Mouse (Mus musculus) embryonic facial prominence, embryonic 13.5 days (tissue): Measurements from ENCODE around the gene Msi2. TPM values are rescaled to one million over a fixed set of nuclear protein-coding genes. Genes with fewer than 3 reads are reported as not detected.

Source experiments
- ATAC-seq: fragments of 200-750 bp; cut with Nextera tagmentation; 2 replicates; pipeline ENCODE4 v1.8.0; 2017; ENCODE audit warnings: low read depth; ENCODE audit not compliant: insufficient number of reproducible peaks, insufficient read depth, low FRiP score, low TSS enrichment
- H3K27ac ChIP-seq: fragments of 300-500 bp; sonication (generic); 2 replicates; pipeline ENCODE4 v1.5.1; 2015; ENCODE audit warnings: moderate library complexity, mild to moderate bottlenecking, inconsistent platforms
- H3K27me3 ChIP-seq: fragments of 300-500 bp; sonication (generic); 2 replicates; pipeline ENCODE4 v1.6.1; 2015; ENCODE audit warnings: mild to moderate bottlenecking, inconsistent platforms
- H3K36me3 ChIP-seq: fragments of 300-500 bp; sonication (generic); 2 replicates; pipeline ENCODE4 v1.6.1; 2015; ENCODE audit warnings: mild to moderate bottlenecking, inconsistent platforms
- H3K4me1 ChIP-seq: fragments of 300-500 bp; sonication (generic); 2 replicates; pipeline ENCODE4 v1.6.1; 2015; ENCODE audit warnings: inconsistent platforms
- H3K4me2 ChIP-seq: fragments of 300-500 bp; sonication (generic); 2 replicates; pipeline ENCODE4 v1.6.1; 2015; ENCODE audit warnings: moderate library complexity, mild to moderate bottlenecking, inconsistent platforms
- H3K4me3 ChIP-seq: fragments of 300-500 bp; sonication (generic); 2 replicates; pipeline ENCODE4 v1.5.1; 2015; ENCODE audit warnings: mild to moderate bottlenecking, inconsistent platforms
- H3K9ac ChIP-seq: fragments of 300-500 bp; sonication (generic); 2 replicates; pipeline ENCODE4 v1.6.1; 2015; ENCODE audit warnings: mild to moderate bottlenecking, inconsistent platforms
- H3K9me3 ChIP-seq: fragments of 300-500 bp; sonication (generic); 2 replicates; pipeline ENCODE4 v1.6.1; 2016; ENCODE audit warnings: inconsistent platforms
- WGBS: fragments of 180-500 bp; shearing (Covaris S2); methylation state at CpG from one replicate; pipeline ENCODE4 v1.1.7; 2015; ENCODE audit warnings: mixed read lengths; 5-methylcytosine and 5-hydroxymethylcytosine counted together
- polyA plus RNA-seq: library from polyadenylated mRNA; unstranded; fragments of >200 nt; fragmentation: Nextera tagmentation; extraction: Ambion mirVana; gene quantifications from 2 replicates; pipeline ENCODE4 v1.2.1, GENCODE M21; 2015

The Msi2 gene
- polyA plus RNA-seq, 1 experiment from 2014 or later = 18.7 TPM

- ATAC-seq = no peak
- Histone ChIP-seq H3K36me3 (no peaks in the 10 kb centered on the region), H3K9ac (no peak overlapping the region), H3K27ac (no peak overlapping the region), H3K27me3 (no peaks in the 10 kb centered on the region), H3K4me2 (no peak overlapping the region), H3K4me1 (peaks cover 39% of the 10 kb centered on the region), H3K9me3 (no peaks in the 10 kb centered on the region), H3K4me3 (no peak overlapping the region)
- WGBS = 70% methylated on average over 4 of the region's 4 CpGs
Observed at GRCm38 (mm10) chr11:88629165-88629564, 89.1 kb downstream of the Msi2 start.

DNA sequence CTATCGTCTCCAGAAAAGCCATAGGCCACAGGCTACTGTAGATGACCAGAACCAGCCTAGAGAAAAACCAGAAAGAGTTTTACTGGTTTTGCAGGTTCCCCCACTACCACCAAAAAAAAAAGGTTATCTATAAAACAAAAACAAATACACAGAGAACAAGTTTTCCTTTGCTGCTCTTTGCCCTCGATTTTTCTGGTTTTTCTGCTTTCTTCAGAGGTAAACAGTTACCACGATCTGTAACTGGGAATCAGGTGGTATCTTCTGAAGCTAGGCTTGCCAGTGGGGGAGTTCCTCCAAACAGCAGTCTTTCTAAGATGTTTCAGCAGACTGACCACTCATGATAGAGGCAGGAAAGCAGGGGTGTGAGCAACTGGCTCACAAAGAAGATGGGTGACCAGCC, 89.6 kb downstream of the Msi2 start:
- Histone ChIP-seq H3K9ac (no peak overlapping the region), H3K36me3 (no peaks in the 10 kb centered on the region), H3K4me2 (no peak overlapping the region), H3K27ac (no peak overlapping the region), H3K4me1 (peaks cover 43% of the 10 kb centered on the region), H3K9me3 (no peaks in the 10 kb centered on the region), H3K27me3 (no peaks in the 10 kb centered on the region), H3K4me3 (no peak overlapping the region)
- ATAC-seq = no peak
- 64% methylated on average over 3 of the region's 3 CpGs for WGBS

- Histone ChIP-seq H3K4me3 (no peak overlapping the region), H3K27me3 (no peaks in the 10 kb centered on the region), H3K4me1 (peaks cover 55% of the 10 kb centered on the region), H3K4me2 (no peak overlapping the region), H3K27ac (no peak overlapping the region), H3K9ac (no peak overlapping the region), H3K36me3 (no peaks in the 10 kb centered on the region), H3K9me3 (no peaks in the 10 kb centered on the region)
- 64% methylated on average over 7 of the region's 7 CpGs for WGBS
- ATAC-seq = no peak
Observed at GRCm38 (mm10) chr11:88627327-88627726, 91.0 kb downstream of the Msi2 start.

DNA sequence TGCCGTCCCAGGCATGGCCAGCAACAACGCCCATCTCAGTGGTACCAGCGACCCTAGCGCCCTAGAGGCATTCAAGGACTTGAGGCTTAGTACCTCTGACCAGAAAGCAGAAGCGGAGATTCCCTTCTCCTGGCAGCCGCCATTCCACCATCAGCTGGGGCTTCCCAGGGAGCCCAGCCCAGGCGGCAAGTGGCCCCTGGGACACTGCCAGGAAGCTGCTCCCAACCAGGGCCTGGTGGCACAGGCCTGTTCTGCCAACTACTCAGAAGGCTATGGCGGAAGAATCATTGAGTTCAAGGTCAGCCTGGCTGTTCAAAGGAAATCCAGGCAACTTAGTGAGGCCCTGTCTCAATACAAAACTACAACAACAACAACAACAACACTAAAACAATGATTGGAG, 91.7 kb downstream of the Msi2 start:
- H3K4me2 ChIP-seq = no peak overlapping the region
- H3K9ac ChIP-seq = no peak overlapping the region
- H3K27me3 ChIP-seq = no peaks in the 10 kb centered on the region
- H3K4me3 ChIP-seq = no peak overlapping the region
- WGBS = 62% methylated on average over 8 of the region's 8 CpGs
- no peaks in the 10 kb centered on the region for H3K36me3 ChIP-seq
- no peak overlapping the region for H3K27ac ChIP-seq
- ATAC-seq = no peak
- no peaks in the 10 kb centered on the region for H3K9me3 ChIP-seq
- peaks cover 61% of the 10 kb centered on the region for H3K4me1 ChIP-seq

- no peak overlapping the region for H3K27ac ChIP-seq
- H3K27me3 ChIP-seq = no peaks in the 10 kb centered on the region
- H3K4me2 ChIP-seq = no peak overlapping the region
- 60% methylated on average over 9 of the region's 9 CpGs for WGBS
- ATAC-seq = no peak
- no peak overlapping the region for H3K9ac ChIP-seq
- H3K9me3 ChIP-seq = no peaks in the 10 kb centered on the region
- peaks cover 64% of the 10 kb centered on the region for H3K4me1 ChIP-seq
- no peak overlapping the region for H3K4me3 ChIP-seq
- no peaks in the 10 kb centered on the region for H3K36me3 ChIP-seq
Observed at GRCm38 (mm10) chr11:88626061-88626460, 92.3 kb downstream of the Msi2 start.

- H3K4me3 ChIP-seq = no peak overlapping the region
- H3K4me2 ChIP-seq = no peak overlapping the region
- H3K27me3 ChIP-seq = no peaks in the 10 kb centered on the region
- H3K36me3 ChIP-seq = no peaks in the 10 kb centered on the region
- no peak overlapping the region for H3K9ac ChIP-seq
- 69% methylated on average over 14 of the region's 14 CpGs for WGBS
- no peak for ATAC-seq
- no peaks in the 10 kb centered on the region for H3K9me3 ChIP-seq
- peaks cover 71% of the 10 kb centered on the region for H3K4me1 ChIP-seq
- peak overlapping the region; percentile 7; the same call in 1 of the 2 replicates for H3K27ac ChIP-seq
Observed at GRCm38 (mm10) chr11:88625063-88625462, 93.2 kb downstream of the Msi2 start.

GRCm38 (mm10) chr11:88624627-88625026, 93.7 kb downstream of the Msi2 start:
- H3K4me1 ChIP-seq = peaks cover 76% of the 10 kb centered on the region
- H3K4me2 ChIP-seq = no peak overlapping the region
- H3K36me3 ChIP-seq = no peaks in the 10 kb centered on the region
- H3K9me3 ChIP-seq = no peaks in the 10 kb centered on the region
- no peak overlapping the region for H3K9ac ChIP-seq
- WGBS = 87% methylated on average over 6 of the region's 6 CpGs
- no peak for ATAC-seq
- H3K27ac ChIP-seq = 0 out of 2 replicates have a peak overlapping the region, but pooled peaks have one; percentile 33
- H3K27me3 ChIP-seq = no peaks in the 10 kb centered on the region
- no peak overlapping the region for H3K4me3 ChIP-seq

DNA sequence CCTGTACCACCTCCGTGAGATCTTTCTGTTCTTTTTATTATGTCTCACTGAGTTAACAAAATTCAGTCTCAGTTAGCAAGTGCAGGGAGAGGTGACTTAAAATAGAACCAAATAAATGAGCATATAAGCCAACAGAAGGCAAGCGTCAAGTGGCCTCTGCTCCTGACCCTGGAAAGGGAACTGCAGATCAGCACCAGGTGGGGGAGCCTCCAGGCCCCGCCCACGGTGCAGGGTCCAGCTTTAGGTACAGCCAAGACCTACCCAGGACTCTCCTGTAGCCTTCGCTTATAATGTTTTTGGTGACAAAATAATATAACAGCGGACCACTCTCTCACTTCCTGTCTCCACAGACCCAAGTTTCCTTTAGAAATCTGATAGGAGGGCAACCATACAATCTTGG, 94.6 kb downstream of the Msi2 start:
- no peak overlapping the region for H3K4me2 ChIP-seq
- peaks cover 81% of the 10 kb centered on the region for H3K4me1 ChIP-seq
- WGBS = 79% methylated on average over 6 of the region's 6 CpGs
- H3K4me3 ChIP-seq = no peak overlapping the region
- H3K9ac ChIP-seq = no peak overlapping the region
- H3K27me3 ChIP-seq = no peaks in the 10 kb centered on the region
- no peaks in the 10 kb centered on the region for H3K36me3 ChIP-seq
- H3K9me3 ChIP-seq = no peaks in the 10 kb centered on the region
- H3K27ac ChIP-seq = no peak overlapping the region
- no peak for ATAC-seq

DNA sequence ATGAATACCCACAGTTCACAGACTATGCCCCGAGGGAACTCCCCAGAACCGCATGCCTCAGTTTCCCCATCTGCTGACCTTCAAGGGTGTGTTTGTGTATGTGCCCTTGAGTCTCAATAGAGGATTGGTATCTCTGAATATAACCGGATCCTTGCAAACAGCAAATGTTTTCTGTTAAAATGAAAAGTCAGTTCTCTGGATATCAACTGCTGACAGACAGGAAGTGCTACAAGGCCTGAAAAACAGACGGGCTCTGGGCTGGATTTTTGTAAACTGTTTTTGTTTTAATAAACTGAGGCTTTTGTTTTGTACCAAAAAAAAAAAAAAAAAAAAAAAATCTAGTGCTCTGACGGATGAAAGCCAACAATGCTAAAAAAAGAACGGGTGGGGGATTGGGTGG, 95.8 kb downstream of the Msi2 start:
- H3K4me1 ChIP-seq = peaks cover 79% of the 10 kb centered on the region
- H3K4me2 ChIP-seq = no peak overlapping the region
- H3K9ac ChIP-seq = no peak overlapping the region
- ATAC-seq = no peak
- no peak overlapping the region for H3K4me3 ChIP-seq
- whole genome bisulfite sequencing = 32% methylated on average over 6 of the region's 6 CpGs
- no peaks in the 10 kb centered on the region for H3K9me3 ChIP-seq
- H3K27ac ChIP-seq = no peak overlapping the region
- H3K36me3 ChIP-seq = no peaks in the 10 kb centered on the region
- H3K27me3 ChIP-seq = no peaks in the 10 kb centered on the region

DNA sequence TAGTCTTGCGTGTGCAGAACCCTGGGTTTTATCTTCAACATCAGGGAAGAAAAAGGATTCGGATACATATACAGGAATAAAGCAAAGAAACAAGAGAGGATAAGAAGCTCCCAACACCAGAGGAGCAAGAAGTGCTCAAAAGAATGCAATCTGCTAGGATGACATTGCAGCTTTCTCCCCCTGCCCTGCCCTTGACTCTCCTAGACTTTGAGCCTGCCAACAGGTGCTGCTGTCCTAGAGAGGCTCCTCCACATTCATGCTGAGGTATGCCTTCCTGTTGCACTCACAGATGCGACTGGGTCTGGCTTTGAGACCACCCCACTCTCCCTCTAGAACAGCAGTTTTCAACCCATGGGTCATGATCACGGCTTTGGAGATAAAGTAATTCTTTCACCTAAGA, 96.5 kb downstream of the Msi2 start:
- Histone ChIP-seq H3K36me3 (no peaks in the 10 kb centered on the region), H3K27me3 (no peaks in the 10 kb centered on the region), H3K9me3 (no peaks in the 10 kb centered on the region), H3K27ac (peak overlapping the region; percentile 12; the same call in 1 of the 2 replicates), H3K4me1 (peaks cover 74% of the 10 kb centered on the region), H3K9ac (no peak overlapping the region), H3K4me3 (no peak overlapping the region), H3K4me2 (no peak overlapping the region)
- WGBS = 83% methylated on average over 4 of the region's 4 CpGs
- no peak for ATAC-seq

DNA sequence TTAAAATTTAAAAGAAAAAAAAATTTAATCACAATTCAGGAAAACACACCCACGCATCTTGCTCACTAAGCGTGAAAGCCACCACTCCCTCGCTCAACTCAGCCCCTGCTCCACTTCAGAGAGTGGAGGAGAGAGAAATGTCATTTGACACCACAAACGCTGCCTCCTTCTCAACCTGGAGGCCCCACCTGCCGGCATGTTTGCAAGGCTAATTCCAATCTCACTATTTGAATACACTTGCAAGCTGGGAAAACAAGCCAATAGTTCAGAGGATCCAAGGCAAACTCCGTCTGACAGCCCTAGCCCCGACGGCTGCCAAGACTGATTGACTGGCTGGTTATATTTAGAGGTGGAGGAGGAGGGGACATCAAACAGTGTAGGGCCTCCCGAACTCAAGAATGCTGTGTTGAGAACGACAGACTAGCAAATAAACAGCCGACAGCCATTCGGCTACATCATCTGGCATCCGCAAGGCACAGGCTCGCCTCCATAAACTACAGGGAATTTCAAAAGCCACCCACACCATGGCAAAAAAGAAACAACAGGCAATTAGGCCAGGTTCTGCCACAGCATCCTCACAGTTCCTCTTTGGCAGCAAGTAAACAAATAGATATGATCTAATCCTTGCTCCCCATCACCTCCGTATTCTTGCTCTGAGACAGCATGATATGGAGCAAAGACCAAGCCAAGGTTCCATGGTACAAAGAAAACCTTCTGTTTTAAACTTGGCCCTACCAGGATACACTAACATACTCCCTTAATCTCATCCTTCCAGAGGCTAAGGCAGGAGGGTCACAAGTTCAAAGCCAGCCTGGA, 97.9 kb downstream of the Msi2 start:
- Histone ChIP-seq H3K9me3 (no peaks in the 10 kb centered on the region), H3K27ac (peak overlapping the region; percentile 28; the same call in 1 of the 2 replicates), H3K4me1 (peaks cover 61% of the 10 kb centered on the region), H3K4me3 (no peak overlapping the region), H3K4me2 (peak overlapping the region; percentile 26; the same call in 1 of the 2 replicates), H3K27me3 (no peaks in the 10 kb centered on the region), H3K36me3 (no peaks in the 10 kb centered on the region), H3K9ac (no peak overlapping the region)
- 9% methylated on average over 15 of the region's 15 CpGs for whole genome bisulfite sequencing
- ATAC-seq = no peak

- Histone ChIP-seq H3K9ac (no peak overlapping the region), H3K27ac (peak overlapping the region; percentile 28; the same call in 1 of the 2 replicates), H3K36me3 (no peaks in the 10 kb centered on the region), H3K27me3 (no peaks in the 10 kb centered on the region), H3K4me1 (peaks cover 53% of the 10 kb centered on the region), H3K9me3 (no peaks in the 10 kb centered on the region), H3K4me2 (peak overlapping the region; percentile 26; the same call in 1 of the 2 replicates), H3K4me3 (no peak overlapping the region)
- no peak for ATAC-seq
- 50% methylated on average over 8 of the region's 9 CpGs for WGBS
Observed at GRCm38 (mm10) chr11:88619468-88620157, 98.7 kb downstream of the Msi2 start.
